Mouse (Mus musculus) common myeloid progenitor, adult 5-6 weeks (primary cell): ENCODE measurements around the gene Tcf12. TPM values are rescaled to one million over a fixed set of nuclear protein-coding genes. Genes with fewer than 3 reads are reported as not detected.

Experiments used
- ATAC-seq: replicated peaks from 2 replicates; pipeline ENCODE4 v1.8.0; 2016; ENCODE audit warnings: low read depth, mild to moderate bottlenecking, moderate TSS enrichment, inconsistent platforms; ENCODE audit not compliant: poor library complexity, severe bottlenecking
- total RNA-seq: library from RNA; stranded (forward); fragments of 200-1000, 187-1606 nt; gene quantifications from 2 replicates; pipeline ENCODE4 v1.2.3, GENCODE M21; 2017

Gene Tcf12
- total RNA-seq, 1 experiment from 2014 or later, result 64.5 TPM

DNA sequence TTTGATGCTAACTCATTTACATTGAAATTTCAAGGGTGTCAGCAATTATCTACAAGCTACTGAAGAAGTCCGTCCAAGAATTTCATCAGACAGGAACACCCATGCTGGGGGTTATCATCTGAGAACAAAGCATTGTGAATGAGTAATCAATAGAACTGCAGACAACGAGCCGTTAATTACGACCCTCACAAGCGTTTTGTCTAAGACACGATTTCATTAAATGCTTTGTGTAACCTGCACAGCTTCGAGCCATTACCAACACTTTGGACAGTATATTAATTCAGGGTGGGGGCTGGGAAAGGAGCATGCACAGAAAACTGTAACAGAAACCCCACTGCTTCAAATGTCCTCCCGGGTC, 180.3 kb downstream of the Tcf12 start:
- ATAC-seq, result no peak

GRCm38 (mm10) chr9:71930431-71931357, 181.0 kb downstream of the Tcf12 start:
- no peak for ATAC-seq

GRCm38 (mm10) chr9:71916662-71916953, 195.1 kb downstream of the Tcf12 start:
- ATAC-seq, result no peak

DNA sequence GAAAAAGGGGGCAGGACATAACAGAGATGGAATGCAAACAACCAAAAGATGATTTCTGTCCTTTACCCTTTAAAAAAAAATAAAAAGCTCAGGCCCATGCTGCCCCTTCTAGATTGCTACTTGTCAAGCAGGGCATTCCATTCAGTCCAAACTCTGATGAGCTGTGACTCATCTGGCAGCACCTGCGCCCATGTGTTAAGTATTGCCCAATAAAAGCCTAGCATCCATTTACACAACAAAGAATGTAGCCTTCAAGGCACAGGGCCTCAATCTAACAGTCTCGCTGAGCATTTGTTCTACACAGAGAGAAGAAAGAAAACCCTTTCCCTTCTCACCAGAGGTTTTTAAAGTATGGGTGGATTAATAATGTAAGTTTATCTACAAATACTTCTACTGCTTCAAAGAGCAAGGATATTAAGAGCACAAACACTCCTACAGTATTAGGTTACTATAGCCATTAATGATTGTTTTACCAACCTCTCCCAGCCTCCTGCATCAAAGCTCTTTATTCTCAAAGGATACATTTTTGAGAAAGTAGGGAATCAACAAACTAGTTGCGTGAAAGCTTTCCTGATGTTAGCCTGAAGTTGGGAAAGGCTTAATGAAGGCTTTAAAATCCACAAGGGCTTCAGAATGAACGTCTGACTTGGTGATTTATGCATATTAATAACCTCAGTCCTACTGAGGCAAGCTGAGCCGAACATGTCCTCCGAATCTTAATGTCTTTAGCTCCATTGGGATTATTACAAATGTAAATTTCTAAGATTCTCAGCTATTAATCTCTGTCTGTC, 195.6 kb downstream of the Tcf12 start:
- ATAC-seq, result no peak

GRCm38 (mm10) chr9:71906522-71906921, 205.1 kb downstream of the Tcf12 start:
- ATAC-seq, result no peak

GRCm38 (mm10) chr9:71898852-71899251, 212.8 kb downstream of the Tcf12 start:
- no peak for ATAC-seq

GRCm38 (mm10) chr9:71897399-71897798, 214.3 kb downstream of the Tcf12 start:
- no peak for ATAC-seq

- peak; percentile 82 for ATAC-seq
Measured at GRCm38 (mm10) chr9:71895931-71896724, 215.5 kb downstream of the Tcf12 start.

DNA sequence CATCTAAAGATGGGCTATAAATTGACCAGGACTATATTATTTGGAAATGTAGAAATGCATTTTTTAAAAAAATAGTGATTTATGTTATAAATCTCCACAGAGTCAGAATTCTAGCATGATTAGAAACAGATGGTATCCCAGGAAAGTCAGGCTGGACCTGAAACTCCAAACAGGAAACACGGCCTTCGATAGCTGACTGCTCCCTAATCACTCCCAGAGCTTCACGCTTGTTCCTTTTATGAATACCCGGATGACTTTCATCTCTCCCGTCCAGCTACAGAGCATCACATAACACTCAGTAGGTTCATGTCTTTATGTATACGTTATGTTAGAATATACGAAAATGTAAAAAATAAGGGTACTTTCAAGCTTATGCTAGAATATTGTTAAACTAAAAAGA, 216.4 kb downstream of the Tcf12 start:
- ATAC-seq, result no peak

- no peak for ATAC-seq
Measured at GRCm38 (mm10) chr9:71894943-71895286, 216.8 kb downstream of the Tcf12 start.

DNA sequence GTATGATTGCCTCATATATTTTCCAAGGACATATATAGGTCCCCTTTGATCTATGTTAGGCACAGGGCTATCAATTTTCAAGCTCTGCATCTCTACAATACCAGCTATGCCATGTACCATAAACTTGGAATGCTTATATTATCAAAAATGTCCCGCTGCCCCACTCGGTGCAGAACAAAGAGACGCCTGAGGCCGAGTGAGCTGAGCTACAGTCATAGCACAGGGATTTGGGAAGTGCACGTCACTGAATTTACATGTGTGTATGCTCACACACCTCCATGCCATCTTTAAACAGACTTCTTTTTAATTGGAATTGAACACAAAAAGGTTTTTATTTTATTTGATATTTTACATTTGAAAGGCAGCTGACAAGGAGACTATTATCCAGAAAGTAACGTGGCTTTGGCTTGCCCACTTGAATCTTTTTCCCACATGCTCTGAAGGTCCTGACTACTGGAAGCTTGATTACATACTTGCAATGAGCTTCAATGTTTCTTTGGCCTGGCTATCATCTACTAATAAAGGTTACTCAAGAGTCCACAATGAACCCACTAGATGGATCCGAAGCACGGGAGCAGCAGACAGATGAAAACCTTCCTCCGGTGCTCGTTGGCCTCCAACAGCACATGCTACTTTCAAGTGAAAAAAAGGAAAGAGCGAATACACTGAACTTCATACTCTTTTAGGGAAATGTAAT, 217.3 kb downstream of the Tcf12 start:
- ATAC-seq, result no peak

DNA sequence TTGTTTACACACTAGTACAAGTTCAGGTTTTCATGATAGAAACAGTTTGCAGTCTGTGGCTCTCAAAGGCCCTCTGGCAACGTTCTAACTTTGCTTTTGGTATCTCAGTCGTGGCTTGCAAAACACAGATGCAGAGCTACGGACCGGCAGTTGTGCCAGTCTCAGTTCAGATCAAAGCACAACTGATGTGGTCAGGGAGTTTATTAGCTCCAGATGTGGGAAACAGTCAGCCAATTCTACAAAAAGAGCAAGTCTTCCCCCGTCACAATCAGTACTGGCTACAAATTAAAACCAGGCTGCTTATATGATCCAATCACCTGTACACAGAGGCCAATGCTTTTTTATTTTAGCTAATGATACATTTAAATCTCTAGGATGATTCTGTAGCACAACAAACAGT, 223.2 kb downstream of the Tcf12 start:
- no peak for ATAC-seq

GRCm38 (mm10) chr9:71880629-71881028, 231.0 kb downstream of the Tcf12 start:
- no peak for ATAC-seq

- no peak for ATAC-seq
Measured at GRCm38 (mm10) chr9:71879972-71880371, 231.7 kb downstream of the Tcf12 start.

- ATAC-seq, result no peak
Measured at GRCm38 (mm10) chr9:71879415-71879814, 232.3 kb downstream of the Tcf12 start.

DNA sequence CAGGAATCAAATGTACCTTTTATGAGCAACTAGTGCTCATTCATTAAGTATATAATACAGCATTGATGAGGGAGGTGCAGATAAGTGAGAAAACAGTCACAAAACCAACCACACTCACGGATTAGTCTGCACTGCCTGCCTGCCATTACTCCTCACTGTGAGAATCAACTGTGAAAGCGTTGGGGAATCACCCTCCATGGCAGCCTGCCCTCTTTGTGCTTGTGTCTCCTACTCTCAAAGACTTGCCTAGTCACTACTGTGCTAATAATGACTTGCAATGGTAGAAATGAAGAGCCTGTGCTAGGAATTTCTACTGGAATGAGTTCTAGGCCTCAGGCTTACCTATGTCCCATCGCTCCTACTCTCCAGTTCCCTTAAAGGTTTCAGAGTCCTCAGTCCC, 233.8 kb downstream of the Tcf12 start:
- no peak for ATAC-seq

DNA sequence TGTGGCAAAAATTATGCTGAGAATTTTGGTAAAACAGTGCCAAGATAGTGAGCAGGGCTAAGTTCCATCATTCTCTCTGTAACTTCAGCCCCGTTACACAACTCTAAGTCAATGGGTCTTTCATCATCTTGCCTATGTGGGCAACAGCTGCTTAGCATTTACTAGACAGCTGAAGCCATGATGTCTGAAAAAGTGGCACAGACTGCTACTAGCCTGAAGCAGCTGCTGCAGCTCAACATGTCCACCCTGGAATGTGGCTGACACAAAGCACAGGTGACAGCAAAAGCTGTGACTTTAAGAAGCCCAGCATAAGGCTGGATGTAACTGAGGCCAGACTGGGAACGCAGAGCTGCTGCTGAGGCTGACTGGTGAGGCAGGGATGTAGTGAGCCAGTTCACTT, 236.9 kb downstream of the Tcf12 start:
- no peak for ATAC-seq

- ATAC-seq, result no peak
Measured at GRCm38 (mm10) chr9:71874035-71874572, 237.6 kb downstream of the Tcf12 start.

GRCm38 (mm10) chr9:71863338-71863737, 248.3 kb downstream of the Tcf12 start:
- no peak for ATAC-seq

DNA sequence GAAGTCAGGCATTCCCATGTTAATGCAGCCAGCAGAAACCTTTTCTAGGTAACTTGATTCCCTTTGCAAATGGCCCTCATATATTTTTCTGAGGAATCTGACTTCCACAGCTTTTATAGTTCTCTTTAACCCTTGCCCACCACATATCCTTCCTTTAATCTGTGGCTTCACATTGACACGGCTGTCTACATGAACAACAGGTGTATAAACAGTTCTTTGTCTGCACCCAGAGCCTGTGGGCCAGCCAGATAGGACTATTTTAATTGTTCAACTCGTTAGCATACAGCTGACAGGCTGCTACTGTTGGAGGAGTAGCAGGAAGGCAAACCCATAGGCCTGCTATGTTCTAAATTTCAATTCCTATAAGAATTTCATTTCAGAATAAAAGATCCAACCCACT, 250.0 kb downstream of the Tcf12 start:
- ATAC-seq, result no peak
